Mouse (Mus musculus): ENCODE measurements around the gene Hspa12b. TPM values are rescaled to one million over a fixed set of nuclear protein-coding genes. Genes with fewer than 3 reads are reported as not detected.

The Hspa12b gene
- polyA plus RNA-seq, 1 experiment, result 3.5 TPM

GRCm38 (mm10) chr2:131139287-131139686 lies 12.2 kb downstream of the Hspa12b start:
- Histone ChIP-seq H3K36me3 (ENCODE audit: control insufficient read depth, insufficient read depth, low read length) (no peaks in the 10 kb centered on the region), H3K4me1 (replicated peaks; ENCODE audit: control insufficient read depth, insufficient read depth, low read length) (no peaks in the 10 kb centered on the region), H3K27me3 (ENCODE audit: control insufficient read depth, insufficient read depth, low read length) (no peaks in the 10 kb centered on the region), H3K27ac (ENCODE audit: control insufficient read depth, insufficient read depth, low read length) (no peak overlapping the region), H3K4me3 (ENCODE audit: control insufficient read depth, insufficient read depth, low read length) (no peak overlapping the region)
- DNase-seq, result no peak
- 92% methylated on average over 5 of the region's 5 CpGs for WGBS
- TF ChIP-seq CTCF (IDR thresholded peaks at IDR 0.05; ENCODE audit: borderline replicate concordance, control insufficient read depth, extremely low read depth, insufficient read depth, low read length, poor library complexity) (no peak), POLR2A (IDR thresholded peaks at IDR 0.05; ENCODE audit: control insufficient read depth, extremely low read depth, insufficient read depth, low read length, poor library complexity) (no peak)

GRCm38 (mm10) chr2:131139886-131140532 lies 12.9 kb downstream of the Hspa12b start:
- Histone ChIP-seq H3K27me3 (ENCODE audit: control insufficient read depth, insufficient read depth, low read length) (no peaks in the 10 kb centered on the region), H3K27ac (ENCODE audit: control insufficient read depth, insufficient read depth, low read length) (no peak overlapping the region), H3K36me3 (ENCODE audit: control insufficient read depth, insufficient read depth, low read length) (no peaks in the 10 kb centered on the region), H3K4me1 (replicated peaks; ENCODE audit: control insufficient read depth, insufficient read depth, low read length) (no peaks in the 10 kb centered on the region), H3K4me3 (ENCODE audit: control insufficient read depth, insufficient read depth, low read length) (no peak overlapping the region)
- no peak for DNase-seq
- TF ChIP-seq POLR2A (IDR thresholded peaks at IDR 0.05; ENCODE audit: control insufficient read depth, extremely low read depth, insufficient read depth, low read length, poor library complexity), result no peak
- TF ChIP-seq CTCF (IDR thresholded peaks at IDR 0.05; ENCODE audit: borderline replicate concordance, control insufficient read depth, extremely low read depth, insufficient read depth, low read length, poor library complexity), result no peak
- WGBS, result 85% methylated on average over 5 of the region's 5 CpGs

GRCm38 (mm10) chr2:131140533-131140905 lies 13.4 kb downstream of the Hspa12b start:
- WGBS, result 82% methylated on average over 5 of the region's 5 CpGs
- Histone ChIP-seq H3K27me3 (ENCODE audit: control insufficient read depth, insufficient read depth, low read length) (no peaks in the 10 kb centered on the region), H3K4me1 (replicated peaks; ENCODE audit: control insufficient read depth, insufficient read depth, low read length) (no peaks in the 10 kb centered on the region), H3K36me3 (ENCODE audit: control insufficient read depth, insufficient read depth, low read length) (no peaks in the 10 kb centered on the region), H3K27ac (ENCODE audit: control insufficient read depth, insufficient read depth, low read length) (no peak overlapping the region), H3K4me3 (ENCODE audit: control insufficient read depth, insufficient read depth, low read length) (no peak overlapping the region)
- DNase-seq, result no peak
- TF ChIP-seq POLR2A (IDR thresholded peaks at IDR 0.05; ENCODE audit: control insufficient read depth, extremely low read depth, insufficient read depth, low read length, poor library complexity), result no peak
- no peak for TF ChIP-seq CTCF (IDR thresholded peaks at IDR 0.05; ENCODE audit: borderline replicate concordance, control insufficient read depth, extremely low read depth, insufficient read depth, low read length, poor library complexity)

DNA sequence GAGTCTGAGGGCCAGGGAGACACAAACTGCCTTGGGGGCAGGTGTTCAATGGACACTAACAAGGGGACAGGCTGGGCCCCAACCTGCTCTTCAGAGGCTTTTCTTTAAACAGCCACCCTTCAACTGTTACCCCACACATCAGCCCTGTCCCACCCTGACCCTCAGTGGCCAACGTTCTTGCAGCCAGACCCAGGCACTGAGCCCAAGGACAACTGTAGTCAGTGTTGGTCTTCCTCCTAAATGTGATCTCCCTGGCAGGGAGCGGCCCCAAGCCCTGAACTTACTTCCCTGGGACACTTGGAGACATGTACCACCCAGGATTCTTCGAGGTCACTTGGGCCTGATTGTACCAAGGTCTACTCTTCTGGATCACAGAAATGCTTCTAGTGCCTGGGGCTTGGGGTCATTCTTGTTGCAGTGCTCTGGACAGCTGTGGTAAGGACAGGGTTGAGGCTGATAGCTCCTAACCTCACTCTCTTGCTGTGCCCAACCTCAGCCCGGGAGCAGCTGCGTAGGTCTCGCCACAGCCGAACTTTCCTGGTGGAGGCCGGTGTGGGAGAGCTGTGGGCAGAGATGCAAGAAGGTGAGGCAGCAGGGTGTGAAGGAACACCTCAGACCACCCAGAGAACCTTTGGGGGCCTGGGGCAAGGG lies 14.4 kb downstream of the Hspa12b start:
- TF ChIP-seq POLR2A (IDR thresholded peaks at IDR 0.05; ENCODE audit: control insufficient read depth, extremely low read depth, insufficient read depth, low read length, poor library complexity) (no peak), CTCF (IDR thresholded peaks at IDR 0.05; ENCODE audit: borderline replicate concordance, control insufficient read depth, extremely low read depth, insufficient read depth, low read length, poor library complexity) (no peak)
- DNase-seq, result no peak

DNA sequence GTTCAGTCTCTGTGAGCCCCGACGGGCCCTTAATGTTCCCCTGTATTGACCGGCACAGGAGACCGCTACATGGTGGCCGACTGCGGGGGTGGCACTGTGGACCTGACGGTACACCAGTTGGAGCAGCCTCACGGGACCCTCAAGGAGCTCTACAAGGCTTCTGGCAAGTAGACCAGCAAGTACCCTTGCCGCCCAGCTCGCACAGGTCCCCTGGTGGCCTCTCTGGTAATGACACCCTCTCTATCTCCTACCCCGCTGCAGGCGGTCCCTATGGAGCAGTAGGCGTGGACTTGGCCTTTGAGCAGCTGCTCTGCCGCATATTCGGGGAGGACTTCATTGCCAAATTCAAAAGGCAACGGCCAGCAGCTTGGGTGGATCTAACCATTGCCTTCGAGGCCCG lies 15.5 kb downstream of the Hspa12b start:
- peak; percentile 67 for DNase-seq
- Histone ChIP-seq H3K27ac (ENCODE audit: control insufficient read depth, insufficient read depth, low read length) (no peak overlapping the region), H3K36me3 (ENCODE audit: control insufficient read depth, insufficient read depth, low read length) (no peaks in the 10 kb centered on the region; the same call in 1 of the 2 replicates), H3K4me1 (replicated peaks; ENCODE audit: control insufficient read depth, insufficient read depth, low read length) (no peaks in the 10 kb centered on the region), H3K27me3 (ENCODE audit: control insufficient read depth, insufficient read depth, low read length) (no peaks in the 10 kb centered on the region), H3K4me3 (ENCODE audit: control insufficient read depth, insufficient read depth, low read length) (no peak overlapping the region)
- TF ChIP-seq POLR2A (IDR thresholded peaks at IDR 0.05; ENCODE audit: control insufficient read depth, extremely low read depth, insufficient read depth, low read length, poor library complexity), result no peak
- peak; percentile 65; the same call in 1 of the 2 replicates for TF ChIP-seq CTCF (IDR thresholded peaks at IDR 0.05; ENCODE audit: borderline replicate concordance, control insufficient read depth, extremely low read depth, insufficient read depth, low read length, poor library complexity)
- 57% methylated on average over 18 of the region's 18 CpGs for WGBS

More for the DNA sequence above, 14.4 kb downstream of the Hspa12b start:
- Histone ChIP-seq H3K27me3 (ENCODE audit: control insufficient read depth, insufficient read depth, low read length) (no peaks in the 10 kb centered on the region), H3K27ac (ENCODE audit: control insufficient read depth, insufficient read depth, low read length) (no peak overlapping the region), H3K36me3 (ENCODE audit: control insufficient read depth, insufficient read depth, low read length) (no peaks in the 10 kb centered on the region), H3K4me1 (replicated peaks; ENCODE audit: control insufficient read depth, insufficient read depth, low read length) (no peaks in the 10 kb centered on the region), H3K4me3 (ENCODE audit: control insufficient read depth, insufficient read depth, low read length) (no peak overlapping the region)
- WGBS, result 96% methylated on average over 8 of the region's 8 CpGs

DNA sequence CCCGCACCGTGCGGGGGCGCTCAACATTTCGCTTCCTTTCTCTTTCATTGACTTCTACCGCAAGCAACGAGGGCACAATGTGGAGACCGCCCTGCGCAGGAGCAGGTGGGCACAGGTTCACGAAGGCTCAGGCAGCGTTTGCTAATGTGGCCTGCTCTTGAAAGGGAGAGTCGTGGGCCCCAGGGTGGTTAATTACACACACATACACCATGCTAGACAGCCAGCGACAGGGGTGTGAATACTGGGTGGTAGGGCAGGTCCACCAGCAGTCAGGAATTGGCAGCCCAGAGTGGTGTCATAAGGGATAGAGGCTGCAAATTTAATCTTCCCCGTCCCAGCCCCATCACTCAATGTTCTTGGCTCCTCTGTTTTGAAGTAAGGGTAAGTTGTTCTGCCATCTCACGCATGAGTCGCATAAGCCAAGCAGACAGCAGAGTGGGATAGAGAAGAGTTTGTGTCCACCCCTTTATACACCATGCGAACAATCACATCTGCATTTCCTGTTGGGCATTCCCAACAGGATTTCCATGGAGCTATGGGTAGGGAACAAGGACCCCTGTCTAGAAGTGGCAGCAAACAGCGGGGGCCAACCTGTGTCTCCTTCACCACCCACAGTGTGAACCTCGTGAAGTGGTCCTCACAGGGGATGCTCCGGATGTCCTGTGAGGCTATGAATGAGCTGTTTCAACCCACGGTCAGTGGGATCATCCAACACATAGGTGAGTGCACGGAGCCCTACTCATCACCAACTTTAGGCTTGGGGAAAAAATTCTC lies 16.1 kb downstream of the Hspa12b start:
- DNase-seq, result no peak
- Histone ChIP-seq H3K36me3 (ENCODE audit: control insufficient read depth, insufficient read depth, low read length) (no peaks in the 10 kb centered on the region; the same call in 1 of the 2 replicates), H3K27me3 (ENCODE audit: control insufficient read depth, insufficient read depth, low read length) (no peaks in the 10 kb centered on the region), H3K4me3 (ENCODE audit: control insufficient read depth, insufficient read depth, low read length) (no peak overlapping the region), H3K4me1 (replicated peaks; ENCODE audit: control insufficient read depth, insufficient read depth, low read length) (no peaks in the 10 kb centered on the region), H3K27ac (ENCODE audit: control insufficient read depth, insufficient read depth, low read length) (no peak overlapping the region)
- WGBS, result 93% methylated on average over 22 of the region's 22 CpGs
- TF ChIP-seq POLR2A (IDR thresholded peaks at IDR 0.05; ENCODE audit: control insufficient read depth, extremely low read depth, insufficient read depth, low read length, poor library complexity), result no peak

Data from thymus, adult 2 months (tissue).